Mouse (Mus musculus) myocyte (in vitro differentiated cells): ENCODE measurements around the gene Tcfl5.

Experiments used
- CEBPB ChIP-seq: IDR thresholded peaks from 2 replicates; pipeline ENCODE4 v1.6.1; 2011; ENCODE audit warnings: mild to moderate bottlenecking, moderate library complexity; ENCODE audit not compliant: poor library complexity, insufficient read depth, severe bottlenecking
- E2F4 ChIP-seq: IDR thresholded peaks from one replicate; pipeline ENCODE4 v1.6.1; 2011; ENCODE audit warnings: mild to moderate bottlenecking, control low read depth, moderate library complexity; ENCODE audit not compliant: insufficient read depth
- MAX ChIP-seq: IDR thresholded peaks from one replicate; pipeline ENCODE4 v1.6.1; 2011; ENCODE audit warnings: low read depth, mild to moderate bottlenecking, control low read depth
- MYOG ChIP-seq, 3 experiments: IDR thresholded peaks; one replicate each; pipeline ENCODE4 v1.6.1; 2011; ENCODE audit warnings: control low read depth in 2 of 3, low read depth in 2 of 3, mild to moderate bottlenecking in 2 of 3; ENCODE audit not compliant: insufficient read length in 2 of 3, control insufficient read depth in 1 of 3, insufficient read depth in 1 of 3
- POLR2A ChIP-seq: IDR thresholded peaks from one replicate; pipeline ENCODE4 v1.6.1; 2011; ENCODE audit warnings: low read depth, mild to moderate bottlenecking, control low read depth, moderate library complexity; ENCODE audit not compliant: insufficient read length
- POLR2AphosphoS2 ChIP-seq: IDR thresholded peaks from one replicate; pipeline ENCODE4 v1.6.1; 2011; ENCODE audit warnings: low read depth, control low read depth; ENCODE audit not compliant: insufficient read length
- REST ChIP-seq: IDR thresholded peaks from one replicate; pipeline ENCODE4 v1.6.1; 2011; ENCODE audit warnings: mild to moderate bottlenecking, control low read depth, moderate library complexity; ENCODE audit not compliant: insufficient read depth, insufficient read length
- TCF12 ChIP-seq: IDR thresholded peaks from one replicate; pipeline ENCODE4 v1.6.1; 2011; ENCODE audit warnings: mild to moderate bottlenecking, control low read depth; ENCODE audit not compliant: poor library complexity, insufficient read depth, severe bottlenecking
- TCF3 ChIP-seq: IDR thresholded peaks from one replicate; pipeline ENCODE4 v1.6.1; 2011; ENCODE audit warnings: low read depth, control low read depth; ENCODE audit not compliant: insufficient read length
- USF1 ChIP-seq: IDR thresholded peaks from one replicate; pipeline ENCODE4 v1.6.1; 2011; ENCODE audit warnings: low read depth, mild to moderate bottlenecking, control low read depth, moderate library complexity

- no peak for TF ChIP-seq POLR2A
- TF ChIP-seq USF1, result no peak
- TF ChIP-seq TCF3, result no peak
- no peak for TF ChIP-seq MAX
- no peak for TF ChIP-seq REST
- no peak for TF ChIP-seq E2F4
- no peak for TF ChIP-seq CEBPB
- TF ChIP-seq TCF12, result no peak
- no peak for TF ChIP-seq POLR2AphosphoS2
- TF ChIP-seq MYOG (IDR thresholded peaks at IDR 0.05; ENCODE audit: control insufficient read depth in 1 of 3, insufficient read depth in 1 of 3, insufficient read length in 2 of 3, low read depth in 2 of 3), result no peak
Measured at GRCm38 (mm10) chr2:180604781-180605180, 37.7 kb downstream of the Tcfl5 start.
